22 mouse cellular contexts compared by ENCODE assay signal in the genomic region with DNA sequence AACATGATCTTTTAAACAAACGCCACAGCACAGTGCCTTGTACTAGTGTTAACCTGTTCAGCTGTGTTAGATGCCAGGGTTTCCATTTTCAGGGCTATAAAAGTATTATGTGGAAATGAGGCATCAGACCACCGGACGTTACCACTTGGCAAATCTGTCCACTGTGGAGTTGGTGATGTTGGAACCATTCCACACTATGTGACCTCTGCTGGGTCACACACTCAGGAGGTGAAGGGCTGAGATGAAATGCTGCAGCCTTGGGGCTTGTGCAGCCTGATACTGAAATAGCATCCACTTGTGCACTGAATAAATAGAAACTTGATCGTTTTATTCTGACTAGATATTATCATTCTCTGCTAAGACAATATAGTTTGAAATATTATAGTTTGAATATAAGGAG. TPM values are rescaled to one million over a fixed set of nuclear protein-coding genes. Genes with fewer than 3 reads are reported as not detected.
A peak's percentile ranks its signal among the peaks of the same experiment; 100 is the strongest.
DNase-seq lines count a peak whose midpoint lies in the region; ATAC-seq and TF ChIP-seq lines count a peak whose summit lies in the region.
"Had no signal": no experiment of that assay in that cellular context is flagged by ENCODE, and none has a peak within 500 bp of the region (broad histone marks: within the 10 kb centered on the region; RNA-seq: fewer than 3 reads in every experiment).

No protein-coding gene starts in this region.

- H3K4me3 ChIP-seq in heart, embryonic 15.5 days = no peak overlapping the region
- H3K4me3 ChIP-seq in heart, postnatal 0 days (ENCODE audit: low read depth, low read length) = no peak overlapping the region
- no peak overlapping the region for H3K4me3 ChIP-seq in heart, embryonic 10.5 days
- H3K4me3 ChIP-seq: embryonic facial prominence, embryonic 13.5 days; embryonic facial prominence, embryonic 15.5 days; erythroblast, embryonic 14.5 days; forebrain, embryonic 10.5 days; forebrain, embryonic 12.5 days had no signal

- H3K36me3 ChIP-seq in heart, embryonic 15.5 days = peaks cover 32% of the 10 kb centered on the region; the same call in 1 of the 2 replicates
- peaks cover 48% of the 10 kb centered on the region for H3K36me3 ChIP-seq in heart, postnatal 0 days (replicated peaks; ENCODE audit: control insufficient read depth, insufficient read depth, low read length)
- peaks cover 39% of the 10 kb centered on the region for H3K36me3 ChIP-seq in heart, embryonic 10.5 days

- H3K9me3 ChIP-seq in heart, embryonic 15.5 days (replicated peaks) = no peaks in the 10 kb centered on the region
- H3K9me3 ChIP-seq in heart, postnatal 0 days (replicated peaks; ENCODE audit: control insufficient read depth, low read length) = no peaks in the 10 kb centered on the region
- no peaks in the 10 kb centered on the region for H3K9me3 ChIP-seq in heart, embryonic 10.5 days
- H3K9me3 ChIP-seq: embryonic facial prominence, embryonic 13.5 days; embryonic facial prominence, embryonic 15.5 days; forebrain, embryonic 10.5 days; forebrain, embryonic 12.5 days had no signal

- peaks cover 10% of the 10 kb centered on the region for H3K4me1 ChIP-seq in heart, embryonic 15.5 days (replicated peaks)
- H3K4me1 ChIP-seq in heart, postnatal 0 days (ENCODE audit: control insufficient read depth, insufficient read depth) = peaks cover 10% of the 10 kb centered on the region; the same call in 1 of the 2 replicates
- H3K4me1 ChIP-seq in heart, embryonic 10.5 days = peaks cover 23% of the 10 kb centered on the region
- H3K4me1 ChIP-seq: embryonic facial prominence, embryonic 15.5 days had no signal

- peak overlapping the region; percentile 32; the same call in 1 of the 2 replicates for H3K27ac ChIP-seq in heart, embryonic 15.5 days
- H3K27ac ChIP-seq in heart, postnatal 0 days (ENCODE audit: low read depth) = no peak overlapping the region
- no peak overlapping the region for H3K27ac ChIP-seq in heart, embryonic 10.5 days
- H3K27ac ChIP-seq: embryonic facial prominence, embryonic 13.5 days; embryonic facial prominence, embryonic 15.5 days; forebrain, embryonic 10.5 days; forebrain, embryonic 12.5 days had no signal

- no peak overlapping the region for H3K9ac ChIP-seq in heart, embryonic 15.5 days
- no peak overlapping the region for H3K9ac ChIP-seq in heart, postnatal 0 days (replicated peaks; ENCODE audit: low read depth, low read length)
- H3K9ac ChIP-seq: embryonic facial prominence, embryonic 13.5 days; embryonic facial prominence, embryonic 15.5 days; forebrain, embryonic 12.5 days had no signal

- WGBS in heart, embryonic 15.5 days = 53% methylated on average over 4 of the region's 4 CpGs
- 45% methylated on average over 4 of the region's 4 CpGs for WGBS in heart, postnatal 0 days
- 75% methylated on average over 4 of the region's 4 CpGs for WGBS in heart, embryonic 10.5 days

- no peak overlapping the region for H3K4me2 ChIP-seq in heart, embryonic 15.5 days
- H3K4me2 ChIP-seq in heart, postnatal 0 days (ENCODE audit: low read depth, low read length) = no peak overlapping the region
- H3K4me2 ChIP-seq: embryonic facial prominence, embryonic 13.5 days; embryonic facial prominence, embryonic 15.5 days; forebrain, embryonic 12.5 days had no signal

- TF ChIP-seq EP300 in heart, postnatal 0 days (IDR thresholded peaks at IDR 0.05; ENCODE audit: low read depth) = no peak

- no peak for TF ChIP-seq CTCF in heart, postnatal 0 days (IDR thresholded peaks at IDR 0.05; ENCODE audit: low read depth)

- no peaks in the 10 kb centered on the region for H3K27me3 ChIP-seq in heart, embryonic 15.5 days
- H3K27me3 ChIP-seq in heart, postnatal 0 days (ENCODE audit: control insufficient read depth, insufficient read depth, low read length) = no peaks in the 10 kb centered on the region
- H3K27me3 ChIP-seq in heart, embryonic 10.5 days (ENCODE audit: insufficient read depth, poor library complexity, severe bottlenecking) = no peaks in the 10 kb centered on the region
- H3K27me3 ChIP-seq: embryonic facial prominence, embryonic 13.5 days; embryonic facial prominence, embryonic 15.5 days; forebrain, embryonic 12.5 days had no signal

- intact Hi-C loops in heart, postnatal 25 days (cut with DNase I) = no loop called here

- no peak for DNase-seq in heart, postnatal 25 days (ENCODE audit: low spot score)
- DNase-seq in heart, postnatal 0 days (ENCODE audit: low spot score) = peak; percentile 8
- no peak for DNase-seq in heart, embryonic 10.5 days (ENCODE audit: low spot score)
- DNase-seq: adrenal gland, adult 2 months; adrenal gland, postnatal 10 days; adrenal gland, postnatal 25 days; cerebellum, adult 11 months; cerebellum, adult 18-20 months; cerebellum, adult 8-10 months; cerebellum, adult 9-11 months; cerebellum, postnatal 14 days; cerebellum, postnatal 36 days; embryo, embryonic 11 days had no signal

- ATAC-seq in heart, embryonic 15.5 days (replicated peaks; ENCODE audit: insufficient number of reproducible peaks, insufficient read depth, low FRiP score, low read depth) = no peak
- ATAC-seq in heart, postnatal 0 days (ENCODE audit: insufficient read depth, low read depth) = 0 out of 2 replicates have a peak, but pooled peaks have one; percentile 47
- ATAC-seq: forebrain, embryonic 14.5 days; forebrain, embryonic 16.5 days had no signal

RNA-seq across cellular contexts. Expression of a gene that starts 24.9 kb away (rescaled TPM):
- polyA plus RNA-seq in heart, embryonic 15.5 days (2015; fragmentation: Nextera tagmentation; extraction: Ambion mirVana) = 0.15 and 0.19 TPM in 2 replicates
- under 1 TPM in 1 of 2 experiments, not detected in 1; 0.08 TPM for total RNA-seq in heart, postnatal 25 days (2021)
- total RNA-seq in heart, postnatal 0 days (2014; rRNA removed; ENCODE audit: low replicate concordance) = 0.08 and 0.65 TPM in 2 replicates
- 0.14 TPM in 1 of 2 replicates, not detected in the other for polyA plus RNA-seq in heart, postnatal 0 days (2015; fragmentation: Nextera tagmentation; extraction: Ambion mirVana)
- 0.31 and 0.35 TPM in 2 replicates for polyA plus RNA-seq in heart, embryonic 10.5 days (2016; fragmentation: Nextera tagmentation; extraction: Ambion mirVana)
- polyA plus RNA-seq: adrenal gland, adult 2 months; erythroblast, embryonic 14.5 days had no signal

RNA-seq across cellular contexts. Expression of a gene that starts 55.5 kb away (rescaled TPM):
- 1.9 and 2.0 TPM in 2 replicates for polyA plus RNA-seq in heart, embryonic 15.5 days (2015; fragmentation: Nextera tagmentation; extraction: Ambion mirVana)
- total RNA-seq in heart, postnatal 25 days (2021) = 1 to 10 TPM; 1.9 to 2.2 TPM
- 2.7 TPM in 1 of 2 replicates, not detected in the other for total RNA-seq in heart, postnatal 0 days (2014; rRNA removed; ENCODE audit: low replicate concordance)
- 3.4 TPM in 2 replicates for polyA plus RNA-seq in heart, postnatal 0 days (2015; fragmentation: Nextera tagmentation; extraction: Ambion mirVana)
- polyA plus RNA-seq in heart, embryonic 10.5 days (2016; fragmentation: Nextera tagmentation; extraction: Ambion mirVana) = 1.2 and 1.8 TPM in 2 replicates
- polyA plus RNA-seq: C2C12; erythroblast, embryonic 14.5 days had no signal

RNA-seq across cellular contexts. Expression of a gene that starts 55.7 kb away (rescaled TPM):
- 2.1 and 3.0 TPM in 2 replicates for polyA plus RNA-seq in heart, embryonic 15.5 days (2015; fragmentation: Nextera tagmentation; extraction: Ambion mirVana)
- total RNA-seq in heart, postnatal 25 days (2021) = 1 to 10 TPM; 2.5 TPM
- 0.19 and 3.4 TPM in 2 replicates for total RNA-seq in heart, postnatal 0 days (2014; rRNA removed; ENCODE audit: low replicate concordance)
- 2.3 and 3.3 TPM in 2 replicates for polyA plus RNA-seq in heart, postnatal 0 days (2015; fragmentation: Nextera tagmentation; extraction: Ambion mirVana)
- polyA plus RNA-seq in heart, embryonic 10.5 days (2016; fragmentation: Nextera tagmentation; extraction: Ambion mirVana) = 2.2 and 2.6 TPM in 2 replicates
